Mouse (Mus musculus) adrenal gland, adult 2 months (tissue): Measurements from ENCODE around the gene Lrrc39. TPM values are rescaled to one million over a fixed set of nuclear protein-coding genes. Genes with fewer than 3 reads are reported as not detected.
A peak's percentile ranks its signal among the peaks of the same experiment; 100 is the strongest.
"Not testable (repeated sequence)": the region's sequence is repeated elsewhere in the genome, so short reads cannot be mapped to it uniquely, and the experiment has no call there.

ENCODE experiments used
- DNase-seq: peaks from one replicate; pipeline ENCODE4 v3.0.0; 2021
- long read RNA-seq: library from polyadenylated mRNA; stranded (forward); transcript quantifications from one replicate; pipeline ENCODE4 v2.0.0, GENCODE M21; 2021
- polyA plus RNA-seq: library from polyadenylated mRNA; depleted of rRNA; stranded (reverse); fragments of >200 nt; gene quantifications from 2 replicates; pipeline ENCODE4 v1.2.3, GENCODE M21; 2012; rRNA removed
- total RNA-seq, 2 experiments: library from RNA; stranded (reverse); gene quantifications; 2 replicates each; pipeline ENCODE4 v1.2.3; 2021

The Lrrc39 gene
- total RNA-seq (1 to 10 TPM; 2.0 to 3.2 TPM), polyA plus RNA-seq (0.31 and 0.43 TPM in 2 replicates)
- long read RNA-seq, partial matches to known transcripts, result 0 of 4 reads
- long read RNA-seq, other reads (novel, unspliced or antisense), result 2 of 4 reads

GRCm38 (mm10) chr3:116562408-116563094, at the start of gene Lrrc39:
Gene Lrrc39, plus strand, starts transcription at chr3:116562973.
- DNase-seq, result peak; percentile 54

GRCm38 (mm10) chr3:116520141-116520761, 42.5 kb upstream of the Lrrc39 start:
- peak; percentile 78 for DNase-seq

- DNase-seq, result no peak
Measured at GRCm38 (mm10) chr3:116529741-116530140, 33.0 kb upstream of the Lrrc39 start.

GRCm38 (mm10) chr3:116530826-116531225, 31.9 kb upstream of the Lrrc39 start:
- DNase-seq, result no peak

- DNase-seq, result no peak
Measured at GRCm38 (mm10) chr3:116536428-116537199, 26.2 kb upstream of the Lrrc39 start.

GRCm38 (mm10) chr3:116537200-116537573, 25.6 kb upstream of the Lrrc39 start:
- DNase-seq, result no peak

GRCm38 (mm10) chr3:116542070-116542469, 20.7 kb upstream of the Lrrc39 start:
- no peak for DNase-seq

- DNase-seq, result no peak
Measured at GRCm38 (mm10) chr3:116542532-116542931, 20.2 kb upstream of the Lrrc39 start.

- DNase-seq, result no peak
Measured at GRCm38 (mm10) chr3:116547430-116547829, 15.3 kb upstream of the Lrrc39 start.

- no peak for DNase-seq
Measured at GRCm38 (mm10) chr3:116551362-116551761, 11.4 kb upstream of the Lrrc39 start.

- DNase-seq, result not testable (repeated sequence)
Measured at GRCm38 (mm10) chr3:116561315-116561714, 1.5 kb upstream of the Lrrc39 start.

- no peak for DNase-seq
Measured at GRCm38 (mm10) chr3:116563095-116563492, 321 bp downstream of the Lrrc39 start.

GRCm38 (mm10) chr3:116570628-116571027, 7.9 kb downstream of the Lrrc39 start:
- no peak for DNase-seq

- DNase-seq, result peak; percentile 44
Measured at GRCm38 (mm10) chr3:116577286-116577685, 14.5 kb downstream of the Lrrc39 start.

GRCm38 (mm10) chr3:116582201-116582600, 19.4 kb downstream of the Lrrc39 start:
- DNase-seq, result no peak

GRCm38 (mm10) chr3:116594076-116594727, 31.4 kb downstream of the Lrrc39 start:
- no peak for DNase-seq

- peak; percentile 98 for DNase-seq
Measured at GRCm38 (mm10) chr3:116594728-116595602, 32.2 kb downstream of the Lrrc39 start, which contains the start of gene Sass6. Gene Sass6, plus strand, starts transcription at chr3:116594982.

- DNase-seq, result no peak
Measured at GRCm38 (mm10) chr3:116595603-116595991, 32.8 kb downstream of the Lrrc39 start.

- no peak for DNase-seq
Measured at GRCm38 (mm10) chr3:116599705-116600104, 36.9 kb downstream of the Lrrc39 start.

GRCm38 (mm10) chr3:116601005-116601404, 38.2 kb downstream of the Lrrc39 start:
- no peak for DNase-seq

GRCm38 (mm10) chr3:116601781-116602180, 39.0 kb downstream of the Lrrc39 start:
- DNase-seq, result no peak
